Mouse (Mus musculus): ENCODE data around the gene Fam89b.

The Fam89b gene

DNA sequence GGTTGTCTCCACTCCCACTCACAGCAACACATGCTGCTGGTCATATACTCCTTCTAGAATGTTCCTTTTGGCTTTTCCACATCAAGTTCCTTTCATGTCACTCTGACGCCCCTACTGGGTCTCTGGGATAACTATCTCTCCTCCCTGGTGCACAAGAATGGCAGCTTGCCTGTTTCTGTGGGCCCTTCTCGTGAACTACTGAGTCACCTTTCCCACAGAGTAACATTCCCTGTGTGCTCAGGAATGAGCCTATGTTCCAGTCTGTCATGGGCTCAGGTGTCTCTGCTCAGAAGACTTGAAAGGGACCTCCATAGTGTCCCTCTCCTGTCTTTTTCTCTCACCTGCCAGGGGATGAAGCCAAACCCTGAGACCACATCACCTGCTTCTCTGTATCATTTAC is 10.0 kb upstream of the Fam89b start:
- DNase-seq (ENCODE audit: low spot score in 2 of 2) = no peak

DNA sequence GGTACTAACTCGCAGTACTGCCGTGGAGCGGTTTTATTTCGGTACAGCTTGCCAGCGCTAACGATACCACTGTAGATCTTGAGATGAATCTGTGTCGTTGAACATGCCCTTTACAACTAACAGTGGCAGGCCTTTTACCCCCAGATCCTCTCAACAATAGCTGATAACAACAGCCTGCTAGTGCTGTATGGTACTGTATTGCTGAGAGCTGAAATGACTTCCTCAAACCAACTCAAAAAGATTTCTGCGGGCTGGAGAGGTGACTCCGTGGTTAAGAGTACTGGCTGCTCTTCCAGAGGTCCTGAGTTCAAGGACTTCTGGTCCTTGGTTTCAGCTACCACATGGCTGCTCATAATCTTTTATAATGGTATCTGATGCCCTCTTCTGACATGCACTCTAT is 4.9 kb upstream of the Fam89b start:
- DNase-seq (ENCODE audit: low spot score in 2 of 2) = no peak

DNA sequence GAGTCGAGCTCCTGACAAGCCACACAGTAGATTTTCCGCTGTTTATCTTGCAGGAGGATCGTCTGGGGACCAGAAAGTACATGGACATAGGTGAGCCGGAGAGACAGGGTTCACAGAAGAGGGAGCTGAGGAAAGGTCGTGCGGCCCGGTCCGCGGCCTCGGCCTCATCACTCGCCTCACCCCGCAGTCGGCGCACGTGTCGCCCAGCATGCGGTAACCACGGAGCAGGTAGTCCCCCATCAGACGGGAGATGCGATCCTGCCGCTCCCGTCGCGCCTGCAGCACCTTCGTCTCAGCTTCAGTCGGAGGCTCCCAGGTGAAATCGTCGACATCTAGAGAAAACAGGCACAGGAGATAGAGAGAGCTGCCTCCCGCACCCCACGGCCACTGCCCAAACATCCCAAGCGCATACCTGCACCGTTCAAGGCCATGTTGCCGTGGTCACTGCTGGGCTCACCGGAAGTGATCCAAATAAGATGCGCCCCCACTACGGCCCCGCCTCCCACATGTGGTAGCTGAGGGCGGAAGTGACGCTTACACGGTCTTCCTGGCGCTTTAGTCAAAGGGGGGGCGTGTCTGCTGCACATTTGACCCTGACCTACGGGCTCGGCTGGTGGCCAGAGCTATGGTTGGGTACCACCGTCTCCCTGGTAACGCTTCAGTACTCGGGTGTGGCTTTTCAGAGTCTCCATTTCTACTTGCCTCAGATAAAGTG is 2.0 kb upstream of the Fam89b start:
- peak; percentile 92 to 93 for DNase-seq (ENCODE audit: low spot score in 2 of 2)

DNA sequence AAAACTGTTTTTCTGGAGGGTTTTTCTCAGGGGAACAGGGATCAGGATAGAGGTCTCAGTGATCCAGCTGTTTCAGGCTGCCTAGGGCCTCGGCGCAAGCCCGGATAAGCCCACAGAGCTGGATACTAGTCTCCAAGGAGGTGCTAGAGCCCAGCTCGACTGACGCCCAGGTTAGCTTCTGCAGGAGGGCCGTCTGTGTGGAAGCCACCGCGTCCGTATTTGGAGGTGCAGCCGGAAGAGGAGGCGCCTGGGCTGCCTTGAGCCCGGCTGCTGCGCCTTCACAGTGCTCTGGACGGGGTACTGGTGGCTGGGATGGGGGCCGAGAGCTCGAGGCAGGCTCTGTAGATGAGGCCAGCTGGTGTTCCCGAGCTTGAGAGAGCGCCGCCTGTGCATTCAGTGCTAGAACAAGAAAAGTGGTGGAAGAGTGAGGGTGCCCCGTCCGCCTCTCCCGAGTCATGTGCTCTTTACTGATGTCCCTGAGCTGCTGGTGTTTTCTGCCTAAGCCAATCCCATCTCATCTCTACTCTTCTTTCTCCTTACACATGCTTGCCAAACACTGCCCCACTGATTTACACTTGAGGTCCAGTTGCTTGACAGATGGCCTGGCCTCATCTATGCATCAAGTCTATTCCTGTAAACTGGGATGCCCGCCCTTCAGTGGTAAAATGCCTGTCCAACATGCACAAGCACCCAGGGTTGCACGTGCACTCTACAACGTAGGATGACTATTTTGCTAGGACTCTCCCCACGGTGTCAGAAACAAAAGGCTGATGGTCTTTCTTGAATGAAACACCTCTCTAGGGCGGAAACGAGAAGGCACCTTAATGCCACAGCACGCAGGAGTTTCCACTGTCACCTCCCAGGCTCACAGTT is 1.1 kb upstream of the Fam89b start:
- peak in 1 of 2 experiments; percentile 21 for DNase-seq (ENCODE audit: low spot score in 2 of 2)

DNA sequence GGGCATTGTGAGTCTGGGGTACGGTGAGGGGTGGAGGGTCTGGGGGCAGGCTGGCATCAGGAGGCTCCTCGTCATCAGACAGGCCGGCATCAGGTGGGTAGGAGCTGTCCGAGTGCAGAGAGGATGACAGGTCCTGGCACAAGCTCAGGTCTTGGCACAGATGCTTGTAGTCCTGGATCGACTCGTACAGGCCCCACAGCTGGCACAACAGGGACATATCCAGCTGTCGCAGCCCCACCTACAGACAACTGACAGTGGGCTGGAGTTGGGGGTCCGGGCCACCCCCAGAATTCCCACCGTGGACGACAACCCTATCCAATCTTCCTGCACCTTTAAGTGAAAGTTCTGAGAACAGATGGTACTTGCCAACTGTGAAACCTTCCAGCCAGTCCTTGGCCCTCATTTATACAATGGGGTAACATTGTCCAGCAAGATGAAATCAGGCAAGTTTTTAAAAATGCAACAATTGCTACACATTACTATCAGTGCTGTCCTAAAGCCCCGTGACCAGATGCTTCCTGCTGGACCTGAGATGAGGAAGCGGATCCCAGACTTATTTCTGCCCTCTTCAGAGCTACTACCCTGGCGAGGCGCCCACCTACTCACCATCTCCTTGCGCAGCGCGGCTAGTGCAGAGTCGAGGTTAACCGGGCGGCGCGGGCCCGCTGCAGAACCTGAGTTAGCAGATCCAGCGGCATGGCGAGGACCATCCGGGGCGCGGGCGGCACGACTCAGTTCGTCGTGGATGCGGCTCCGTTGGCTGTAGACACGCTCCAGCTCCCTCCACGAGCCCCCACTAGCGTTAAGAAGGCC is 616 bp downstream of the Fam89b start:
- no peak for DNase-seq (ENCODE audit: low spot score in 2 of 2)

DNA sequence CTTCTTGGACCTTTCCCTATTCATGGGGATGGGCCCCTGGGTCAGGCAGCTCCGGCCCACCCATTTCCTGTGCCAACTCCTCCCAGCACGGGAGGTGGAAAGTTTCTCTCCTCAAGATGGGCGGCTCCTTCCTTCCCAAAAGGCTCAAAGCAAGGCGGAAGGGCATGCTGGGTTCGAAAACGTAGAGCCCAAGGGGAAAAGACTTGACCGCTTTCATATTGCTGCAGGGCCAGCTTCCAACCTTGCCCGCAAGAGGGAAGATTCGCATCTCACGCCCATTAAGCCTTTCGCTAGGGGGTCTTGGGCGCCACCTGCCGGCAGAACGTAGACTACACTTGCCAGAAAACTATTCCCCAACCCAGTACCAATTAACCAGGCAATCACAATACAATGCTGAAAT is 1.8 kb downstream of the Fam89b start:
- DNase-seq (ENCODE audit: low spot score in 2 of 2) = peak; percentile 85 to 87

DNA sequence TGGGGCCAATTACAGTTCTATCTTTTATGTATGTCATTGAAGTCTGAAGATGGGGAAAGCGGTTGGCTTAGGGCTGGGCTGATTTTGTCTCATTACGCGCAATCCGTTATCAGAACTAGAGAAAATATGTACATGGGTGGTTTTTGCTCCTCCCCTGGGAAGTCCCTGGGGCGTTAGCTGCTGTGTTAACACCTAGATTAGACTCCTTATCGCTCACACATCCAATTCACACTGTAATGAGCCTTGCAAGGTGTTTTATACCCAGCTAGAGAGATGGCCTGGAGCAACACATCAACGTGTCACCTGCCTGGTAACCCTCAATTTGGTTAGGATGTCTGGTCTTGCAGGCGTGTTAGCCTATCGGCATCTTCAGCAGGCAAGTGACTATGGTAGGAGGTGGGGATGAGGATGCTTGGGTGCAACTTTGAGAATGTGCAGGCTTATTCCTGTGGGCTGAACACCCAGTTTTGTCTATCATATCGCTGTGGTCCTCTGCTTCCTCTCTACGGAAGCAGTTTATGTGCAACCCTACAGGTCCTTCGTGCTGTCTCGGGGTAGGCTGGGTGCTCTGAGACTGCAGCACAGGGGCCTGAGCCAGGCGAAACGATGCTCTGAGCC is 2.4 kb downstream of the Fam89b start:
- DNase-seq (ENCODE audit: low spot score in 2 of 2) = peak; percentile 75 to 89

DNA sequence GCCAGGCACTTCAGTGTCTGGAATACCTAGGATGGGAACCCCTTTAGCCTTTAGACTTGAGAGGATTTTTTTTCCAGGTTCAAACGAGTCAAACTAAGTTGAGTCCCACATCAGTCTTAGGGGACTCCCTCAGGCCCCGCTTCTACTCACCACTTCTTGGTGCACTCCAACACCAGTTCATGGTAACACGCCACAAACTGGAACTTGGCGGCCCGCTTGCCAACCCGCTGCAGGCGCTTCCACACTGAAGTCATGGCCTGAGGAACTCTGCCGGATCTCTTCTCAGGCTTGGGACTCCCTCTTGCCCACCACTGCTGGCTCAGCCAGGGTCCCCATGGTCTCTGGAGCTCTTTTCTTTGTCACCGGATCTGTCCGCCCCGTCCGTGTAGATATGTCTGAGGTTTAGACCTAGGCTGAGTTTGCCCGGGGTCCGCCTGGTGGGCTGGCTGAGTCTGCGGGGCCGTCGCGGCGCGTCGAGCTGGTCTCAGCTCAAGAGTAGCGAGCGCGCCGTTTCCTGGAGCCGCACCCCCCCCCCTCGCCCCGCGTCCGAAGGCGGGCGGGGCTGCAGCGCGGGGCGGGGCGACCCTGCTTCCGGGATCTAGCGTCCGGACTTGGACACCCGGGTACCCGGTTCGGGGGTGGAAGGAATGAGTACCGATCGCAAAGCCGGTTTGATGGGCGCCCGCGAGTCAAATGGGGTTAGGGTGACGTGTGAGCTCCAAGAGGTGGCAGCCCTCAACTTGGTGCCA is 3.5 kb downstream of the Fam89b start, which contains the start of gene Ehbp1l1:
TSS of gene Ehbp1l1 (minus strand) at position 551 of the 749 bp plus-strand sequence.
- DNase-seq (ENCODE audit: low spot score in 2 of 2) = peak; percentile 75 to 83

DNA sequence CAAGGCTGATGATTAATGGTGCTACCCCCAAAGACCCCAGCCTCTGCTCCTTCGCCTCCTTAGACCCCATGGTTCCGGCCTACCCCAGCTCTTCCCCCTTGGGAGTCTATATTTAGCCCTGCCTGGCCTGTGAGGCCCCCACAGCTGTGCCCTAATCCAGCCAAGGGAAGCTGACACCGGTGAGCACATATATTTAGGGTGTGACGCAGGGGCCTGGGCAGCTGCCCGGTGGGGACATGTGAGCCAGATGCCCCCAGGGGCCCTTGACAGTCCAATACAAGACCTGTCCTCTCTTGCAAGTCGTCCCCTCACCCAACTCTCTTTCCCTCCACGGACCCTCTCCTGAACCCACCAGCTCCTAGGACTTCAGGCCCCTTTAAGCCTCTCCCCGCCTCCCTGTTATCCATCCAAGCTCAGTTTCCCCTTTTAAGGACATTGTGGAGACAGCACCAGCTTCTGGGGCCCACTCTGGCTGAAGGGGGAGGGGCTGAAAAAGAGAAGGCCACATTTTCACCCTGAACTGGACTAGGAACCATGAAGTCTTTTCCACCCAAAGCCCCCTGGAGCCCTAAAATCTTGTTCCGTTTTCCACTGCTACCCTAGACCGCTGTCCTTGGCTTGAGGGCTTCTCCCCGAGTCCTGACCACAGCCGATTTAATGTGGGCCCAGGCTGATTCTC is 4.3 kb downstream of the Fam89b start:
- DNase-seq (ENCODE audit: low spot score in 2 of 2) = no peak

DNA sequence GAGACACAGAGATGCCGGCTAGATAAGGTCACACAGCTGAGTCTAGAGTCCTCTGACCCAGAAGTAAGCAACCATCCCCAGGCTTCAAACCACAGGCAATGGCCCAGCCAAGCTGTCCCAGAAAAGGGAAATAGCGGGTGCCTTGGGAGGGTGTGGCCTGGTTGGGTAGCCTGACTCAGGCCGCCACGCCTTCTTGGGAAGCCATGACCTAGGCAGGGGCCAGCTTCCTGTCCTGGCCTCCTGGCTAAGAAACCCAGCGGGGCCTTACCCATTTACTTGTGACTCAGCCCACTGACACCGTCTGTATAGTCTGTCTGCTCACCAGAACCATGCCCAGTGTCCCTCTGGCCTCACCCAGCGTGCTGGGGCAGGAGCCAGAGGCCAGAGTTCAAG is 4.9 kb downstream of the Fam89b start:
- peak; percentile 68 to 80 for DNase-seq (ENCODE audit: low spot score in 2 of 2)

DNA sequence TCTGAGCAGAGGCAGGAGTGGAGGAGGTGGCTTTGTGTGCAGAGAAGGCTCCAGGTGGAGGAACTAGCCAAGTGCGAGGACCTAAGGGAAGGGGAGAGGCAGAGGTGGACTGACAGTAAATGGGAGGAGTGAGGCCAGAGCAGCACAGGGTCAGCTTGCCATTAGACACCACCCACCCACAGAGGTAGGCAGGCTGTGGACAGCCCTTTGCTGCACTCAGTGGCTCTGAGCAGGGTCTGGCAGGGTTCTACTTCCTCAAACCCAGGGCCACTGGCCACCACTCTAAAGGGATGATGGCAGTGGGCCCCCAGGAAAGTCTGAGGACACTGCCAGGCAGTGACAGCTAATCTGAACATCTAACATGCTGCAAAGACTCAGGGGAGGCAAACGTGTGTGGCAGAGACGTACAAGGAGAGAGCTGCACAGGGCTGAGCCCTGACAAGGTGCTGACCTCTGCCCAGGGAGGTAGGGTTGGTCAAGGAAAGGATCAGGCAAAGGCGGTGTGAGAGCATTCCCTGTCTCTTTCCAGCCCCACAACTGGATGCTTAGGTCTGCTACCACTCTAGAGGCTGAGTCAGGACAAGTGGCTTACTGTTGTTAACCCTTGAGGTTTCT is 5.4 kb downstream of the Fam89b start:
- DNase-seq (ENCODE audit: low spot score in 2 of 2) = no peak

DNA sequence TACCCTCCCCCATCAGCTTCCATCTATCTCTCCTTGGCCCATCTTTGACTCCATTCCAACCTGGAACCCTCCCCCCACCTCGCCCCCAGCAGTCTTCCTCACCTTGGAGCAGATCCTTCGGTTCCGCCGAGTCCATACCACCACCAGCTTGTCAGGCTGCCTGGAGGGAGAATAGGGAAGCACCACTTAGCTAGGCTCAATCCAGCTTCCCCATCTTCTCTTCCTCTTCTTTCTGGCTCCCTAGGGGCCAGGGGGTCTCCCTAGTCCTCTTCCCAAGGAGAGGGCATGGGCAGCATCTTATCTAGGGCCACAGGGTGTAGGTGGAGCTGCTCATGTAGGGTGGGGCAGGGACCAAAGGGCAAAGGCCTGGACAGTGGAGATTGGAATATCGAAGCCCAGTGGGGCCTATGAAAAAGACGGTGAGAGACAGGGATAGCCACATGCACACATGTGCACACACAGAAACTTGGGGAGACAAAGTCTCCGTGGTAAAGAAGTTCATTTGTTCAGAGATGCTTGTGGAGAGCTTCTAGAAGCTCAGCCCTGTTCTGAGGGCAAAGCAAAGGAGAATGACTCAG is 6.5 kb downstream of the Fam89b start:
- DNase-seq (ENCODE audit: low spot score in 2 of 2) = no peak

DNA sequence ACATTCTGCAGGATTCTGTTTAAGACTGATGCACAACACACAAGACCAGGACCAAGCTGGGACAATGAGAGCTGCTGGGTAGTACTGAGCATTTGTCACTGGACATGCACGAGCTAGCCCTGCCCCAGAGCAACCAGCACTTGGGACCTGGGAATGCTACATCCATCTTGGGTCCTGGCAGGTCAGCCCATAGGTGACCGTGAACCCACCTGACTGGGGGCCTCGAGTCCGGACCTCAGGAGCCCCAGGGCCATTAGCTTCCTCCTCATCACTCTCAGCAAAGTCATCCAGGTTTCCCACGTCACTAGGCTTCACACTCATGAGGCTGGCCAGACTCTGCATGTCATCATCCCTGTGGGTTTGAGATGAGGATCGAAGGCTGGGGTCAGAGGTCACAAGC is 8.2 kb downstream of the Fam89b start:
- no peak for DNase-seq (ENCODE audit: low spot score in 2 of 2)

DNA sequence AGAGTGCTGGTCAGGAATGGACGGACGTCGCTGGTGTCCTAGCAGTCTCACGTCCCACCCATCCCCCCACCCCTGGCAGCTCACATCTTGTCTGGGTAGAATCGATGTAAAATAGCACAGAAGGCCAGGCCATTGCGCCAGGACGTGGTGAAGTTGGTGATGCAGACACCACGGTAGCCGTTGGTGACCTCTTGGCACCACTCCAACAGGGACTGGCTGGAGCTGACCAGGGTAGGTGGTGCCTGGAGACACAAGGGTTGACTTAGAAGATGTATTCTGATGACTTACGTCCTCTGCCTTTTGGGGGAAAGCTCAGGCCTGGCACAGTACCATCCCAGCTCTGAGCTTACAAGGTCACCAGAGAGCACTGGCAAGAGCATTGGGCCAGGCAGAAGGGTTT is 12.5 kb downstream of the Fam89b start:
- no peak for DNase-seq (ENCODE audit: low spot score in 2 of 2)

DNA sequence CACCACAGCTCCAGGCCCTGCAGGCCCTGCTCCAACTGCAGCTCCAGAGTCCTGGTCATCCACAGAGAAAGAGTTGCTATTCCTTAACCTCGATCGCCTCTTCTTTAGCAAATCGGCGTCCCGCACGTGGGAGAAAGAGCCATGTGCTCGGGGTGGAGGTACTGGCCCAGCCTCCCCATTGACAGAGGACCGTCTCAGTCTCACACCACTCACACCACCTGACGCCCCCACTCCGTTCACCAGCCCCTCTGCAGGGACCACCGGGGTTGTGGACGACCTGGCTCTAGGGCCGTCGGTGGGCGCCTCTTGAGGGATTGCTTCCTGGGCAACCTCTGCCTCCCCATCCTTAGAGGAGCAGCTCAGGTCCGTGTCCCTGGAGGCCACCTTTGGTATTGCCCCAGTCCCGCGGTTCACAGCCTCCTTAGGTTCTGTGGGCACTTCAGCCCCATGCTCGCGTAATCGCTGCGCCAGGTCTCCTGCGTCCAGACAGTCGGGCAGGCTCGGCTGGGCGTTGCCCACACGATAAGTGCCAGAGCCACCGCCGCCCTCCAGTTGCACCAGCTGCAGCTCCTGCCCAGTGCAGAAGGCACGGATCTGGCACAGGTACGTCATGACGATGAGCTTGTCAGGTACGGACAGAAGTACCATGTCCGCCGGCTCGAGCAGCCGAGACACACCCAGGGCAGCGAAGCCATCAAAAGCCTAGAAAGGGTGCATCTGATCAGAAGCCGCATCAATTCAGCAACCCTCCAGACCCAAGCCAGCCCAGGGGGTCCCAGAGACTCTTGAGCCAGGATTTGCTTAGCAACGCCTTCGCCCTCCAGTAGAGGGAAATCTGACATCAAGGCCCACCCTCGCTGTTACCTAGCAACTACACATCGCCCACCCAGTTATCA is 13.4 kb downstream of the Fam89b start:
- no peak for DNase-seq (ENCODE audit: low spot score in 2 of 2)

DNA sequence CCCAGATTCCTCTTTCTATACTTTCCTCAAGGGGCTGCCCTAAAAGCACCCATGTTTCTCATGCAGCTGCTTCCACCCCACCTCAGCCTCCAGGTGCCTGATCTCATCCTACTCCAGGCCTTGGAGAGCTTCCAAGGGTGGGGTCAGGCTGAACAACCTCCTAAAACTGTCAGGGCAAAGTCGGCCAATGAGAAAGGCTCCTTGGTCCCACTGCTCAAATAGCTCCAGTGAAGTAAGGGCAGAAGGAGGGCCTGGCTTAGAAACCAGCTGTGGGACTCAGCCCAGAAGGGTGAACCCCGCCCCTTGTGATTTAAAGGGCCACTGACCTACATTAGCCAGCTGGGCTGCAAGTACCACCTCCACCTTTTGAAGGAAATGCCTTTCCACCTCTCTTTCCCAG is 15.7 kb downstream of the Fam89b start:
- no peak for DNase-seq (ENCODE audit: low spot score in 2 of 2)

DNA sequence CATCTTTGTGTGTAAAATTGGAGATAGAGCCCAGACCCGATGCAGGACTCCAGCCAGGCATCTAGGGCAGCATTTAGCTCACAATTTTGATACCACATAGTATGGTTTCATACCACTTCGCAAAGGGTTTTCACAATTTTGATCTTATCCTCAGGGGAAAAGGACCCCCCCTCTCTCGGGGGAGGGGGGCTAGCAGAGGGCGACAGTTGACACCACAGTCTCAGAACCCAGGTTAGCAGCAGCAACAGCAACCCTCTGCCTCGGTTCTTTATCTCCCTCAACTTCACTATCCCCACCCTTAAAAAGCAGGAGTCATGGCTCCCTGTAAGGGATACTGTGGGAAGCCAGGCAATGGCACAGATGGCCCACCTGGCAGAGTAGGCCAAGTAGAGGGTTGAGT is 16.2 kb downstream of the Fam89b start:
- DNase-seq (ENCODE audit: low spot score in 2 of 2) = no peak

DNA sequence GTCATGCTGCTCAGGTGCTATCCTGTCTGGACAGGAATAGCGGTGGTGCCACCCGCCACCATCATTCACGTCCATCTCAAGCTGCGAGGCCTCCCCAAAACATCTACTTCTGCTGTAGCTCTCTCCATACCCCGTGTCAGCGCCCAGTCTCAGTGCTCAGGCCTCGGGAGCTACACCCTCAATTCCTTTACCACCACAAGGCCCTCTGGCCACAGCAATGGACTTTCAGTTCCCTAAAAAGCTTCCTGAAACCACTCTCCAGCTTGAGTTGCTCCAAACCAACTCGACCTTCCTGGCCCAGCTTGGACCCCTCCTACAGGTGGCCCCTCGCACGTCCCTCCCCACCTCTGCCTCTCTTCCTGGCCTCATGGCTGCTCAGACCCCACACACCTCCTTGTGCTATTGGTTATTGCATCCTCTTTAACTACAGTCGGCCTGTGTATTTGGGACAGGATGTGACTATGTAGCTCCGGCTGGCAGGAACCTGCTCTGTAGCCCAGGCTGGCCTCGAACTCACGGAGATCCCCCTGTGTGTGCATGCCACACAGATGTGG is 17.5 kb downstream of the Fam89b start:
- DNase-seq (ENCODE audit: low spot score in 2 of 2) = peak in 1 of 2 experiments; percentile 29
